Mouse (Mus musculus): ENCODE data around the gene Manbal.

Gene Manbal

DNA sequence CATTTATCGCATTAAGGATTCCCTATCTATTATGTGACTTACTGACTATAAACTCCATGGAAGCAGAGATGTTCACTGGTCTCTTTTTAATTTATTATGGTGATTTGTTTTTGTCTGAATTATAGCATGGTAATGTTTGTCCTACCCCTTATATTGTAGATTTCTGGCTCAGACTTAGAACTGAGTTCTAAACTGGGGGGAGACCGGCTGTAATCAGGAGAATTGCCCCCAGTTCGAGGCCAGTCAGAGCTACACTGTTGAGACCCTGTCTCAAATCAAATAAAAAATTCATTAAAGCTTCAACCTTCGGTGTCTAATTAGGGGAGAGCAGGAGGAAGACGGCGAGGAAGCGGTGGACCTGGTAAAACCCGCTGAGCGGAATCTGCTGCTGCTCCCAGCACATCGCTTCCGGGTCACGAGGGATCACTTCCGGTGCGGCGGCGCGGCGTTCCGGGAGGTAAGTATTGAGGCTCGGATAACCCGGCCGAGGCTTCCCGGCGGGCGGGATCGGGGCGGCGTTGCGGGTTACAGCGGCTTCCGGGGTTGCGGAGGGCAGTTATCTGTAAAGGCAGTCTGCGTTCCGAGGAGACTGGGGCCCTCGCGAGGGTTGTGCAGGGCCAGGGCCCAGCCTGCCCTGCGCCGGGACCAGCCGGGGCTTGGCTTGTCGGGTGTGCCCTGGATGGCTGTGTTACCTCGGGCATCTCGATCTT is at the start of gene Manbal:
Manbal (plus strand) TSS at position 411 of the 710 bp plus-strand sequence.
- peak; percentile 90 to 95 for DNase-seq (ENCODE audit: low spot score in 2 of 2)

DNA sequence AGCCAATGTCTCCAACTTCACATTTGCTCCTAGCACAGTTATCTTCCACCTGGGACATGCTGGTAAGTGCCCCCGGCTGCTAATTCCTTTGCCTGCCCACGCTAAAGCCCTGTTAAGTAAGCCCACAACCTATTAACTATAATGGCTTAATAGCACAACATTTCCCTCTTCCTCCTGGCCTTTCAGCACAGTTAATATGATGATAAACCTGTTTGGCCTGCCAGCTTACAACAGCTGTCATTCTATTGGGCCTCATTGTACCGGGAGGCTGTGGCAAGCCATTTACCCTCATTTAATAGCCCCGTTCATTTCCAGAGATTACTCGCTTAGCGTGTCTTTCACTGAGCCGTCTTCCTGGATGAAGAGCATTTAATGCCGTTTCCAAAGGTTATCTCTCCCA is 47.3 kb upstream of the Manbal start:
- no peak for DNase-seq (ENCODE audit: low spot score in 2 of 2)

DNA sequence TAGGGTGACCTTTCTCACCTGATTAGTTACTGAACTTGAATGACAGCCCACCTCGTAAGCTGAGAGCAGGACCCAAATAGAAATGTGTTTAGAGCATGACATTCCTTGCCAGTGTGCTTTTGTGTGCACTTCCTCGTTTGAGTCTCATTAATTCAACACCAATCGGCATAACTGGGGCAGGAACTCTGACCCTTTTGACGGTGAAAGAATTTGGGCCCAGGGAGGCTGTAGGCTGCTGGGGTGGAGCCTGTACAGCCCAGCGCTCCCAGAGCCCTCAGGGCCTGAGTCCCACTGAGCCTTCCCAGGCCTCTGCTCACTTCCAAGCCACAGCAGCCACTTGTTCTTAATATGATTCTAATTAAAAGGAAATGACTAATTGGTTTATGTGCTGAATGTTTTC is 46.5 kb upstream of the Manbal start:
- DNase-seq (ENCODE audit: low spot score in 2 of 2) = no peak

DNA sequence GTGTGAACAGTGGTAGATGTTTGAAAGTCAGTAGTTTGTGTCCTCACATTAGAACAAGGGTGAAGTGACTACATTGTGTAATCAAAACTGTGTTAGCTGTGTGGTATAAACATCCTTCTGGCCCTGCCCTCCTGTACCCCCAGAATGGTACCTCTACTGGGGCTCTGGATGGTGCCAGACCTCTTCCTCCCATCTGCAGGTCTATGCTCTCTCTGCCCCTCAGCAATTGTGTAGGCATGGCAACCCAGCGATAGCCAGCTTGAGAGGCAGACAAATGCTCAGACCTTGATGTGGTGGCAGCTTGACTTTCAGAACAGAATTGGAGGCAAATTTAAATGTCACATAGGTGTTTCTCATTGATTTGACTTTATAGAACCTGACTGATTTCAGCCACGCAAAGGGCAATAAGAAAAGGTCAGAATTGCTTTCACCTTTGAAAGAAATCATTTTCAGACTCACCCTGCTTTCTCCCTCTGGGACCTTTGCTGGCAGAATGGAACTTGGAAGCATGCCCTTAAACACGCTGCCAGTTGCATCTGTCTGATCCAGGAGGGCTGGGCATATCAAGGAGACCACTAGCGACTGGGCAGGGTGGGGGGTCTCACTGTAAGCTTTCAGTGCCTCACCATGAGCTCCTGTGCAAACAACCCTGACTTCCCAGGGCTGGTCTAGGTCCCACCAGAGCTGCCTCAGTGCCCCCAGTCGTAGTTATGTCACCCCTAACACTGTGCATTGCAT is 45.2 kb upstream of the Manbal start:
- DNase-seq (ENCODE audit: low spot score in 2 of 2) = no peak

DNA sequence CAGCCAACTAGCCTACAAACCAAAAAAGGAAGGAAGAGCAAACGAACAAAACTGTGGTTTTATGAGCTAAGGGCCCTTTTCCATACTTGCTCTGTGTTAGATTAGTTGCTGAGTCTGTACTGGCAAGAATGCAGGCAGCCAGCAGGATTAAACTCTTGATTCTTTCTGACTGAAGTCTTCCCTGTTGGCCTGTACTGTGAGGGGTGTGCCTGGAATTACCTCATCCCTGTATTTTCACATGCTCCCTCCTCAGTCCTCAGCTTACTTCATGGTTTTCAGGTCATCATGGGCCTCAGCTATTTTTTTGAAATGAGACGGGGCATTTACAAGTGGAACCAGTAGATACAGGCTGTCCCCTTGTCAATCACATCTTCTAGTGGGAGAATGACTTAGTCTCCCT is 42.2 kb upstream of the Manbal start:
- DNase-seq (ENCODE audit: low spot score in 2 of 2) = peak in 1 of 2 experiments; percentile 40

DNA sequence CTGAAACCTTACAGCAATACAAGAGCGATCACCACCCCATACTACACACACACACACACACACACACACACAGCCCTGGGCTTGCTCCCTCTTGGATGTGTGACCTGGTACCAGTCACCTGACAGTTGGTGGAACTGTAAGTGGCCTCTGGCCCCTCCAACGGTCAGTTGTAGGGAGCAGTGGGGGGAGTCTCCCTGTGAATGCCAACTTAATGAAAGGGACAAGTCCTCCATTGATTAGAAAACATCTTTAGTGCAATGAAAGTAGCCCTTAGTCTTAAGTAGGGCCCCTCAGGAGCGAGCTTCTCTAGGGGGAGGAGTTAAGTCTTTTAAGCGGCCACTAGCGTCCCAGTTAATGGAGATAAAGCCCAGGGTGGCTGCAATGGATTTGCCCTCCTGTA is 39.3 kb upstream of the Manbal start:
- no peak for DNase-seq (ENCODE audit: low spot score in 2 of 2)

DNA sequence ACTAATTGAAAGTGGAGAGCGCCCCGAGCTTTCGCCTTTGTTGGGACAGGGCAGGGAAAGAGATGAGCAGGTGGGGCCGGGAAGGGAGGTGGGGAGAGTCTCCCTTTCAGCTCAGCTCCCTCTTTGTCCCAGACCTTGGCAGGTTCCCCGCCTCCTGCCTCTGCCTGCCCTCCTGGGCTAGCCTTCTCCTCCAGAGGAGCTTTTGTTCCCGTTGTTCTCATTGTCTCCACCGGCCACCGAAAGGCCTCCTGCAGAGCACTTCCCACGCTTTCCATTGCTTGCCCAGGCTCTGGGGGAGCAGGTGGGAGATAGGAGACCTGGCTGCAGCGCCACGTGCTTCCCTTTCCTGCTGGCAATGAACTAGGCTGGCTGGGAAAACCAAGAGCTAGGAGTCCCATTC is 38.8 kb upstream of the Manbal start:
- no peak for DNase-seq (ENCODE audit: low spot score in 2 of 2)

DNA sequence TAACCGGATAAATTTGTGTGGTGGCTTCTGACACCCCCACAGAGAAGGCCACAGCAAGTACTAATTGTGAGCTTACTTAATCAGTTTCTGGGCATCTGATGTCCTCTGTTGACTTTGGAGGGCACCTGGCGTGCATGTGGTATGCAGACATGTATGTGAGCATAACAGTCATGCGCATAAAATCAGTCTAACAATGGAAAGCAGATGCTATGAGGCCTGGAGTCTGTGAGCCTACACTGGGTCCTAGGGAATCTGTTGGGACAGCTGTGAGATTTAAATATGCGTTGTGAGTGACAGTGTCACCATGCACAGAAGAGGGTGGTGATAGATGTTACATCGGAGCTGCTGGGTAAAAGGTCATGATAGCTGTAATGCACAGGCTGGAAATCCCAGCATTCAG is 35.3 kb upstream of the Manbal start:
- DNase-seq (ENCODE audit: low spot score in 2 of 2) = no peak

DNA sequence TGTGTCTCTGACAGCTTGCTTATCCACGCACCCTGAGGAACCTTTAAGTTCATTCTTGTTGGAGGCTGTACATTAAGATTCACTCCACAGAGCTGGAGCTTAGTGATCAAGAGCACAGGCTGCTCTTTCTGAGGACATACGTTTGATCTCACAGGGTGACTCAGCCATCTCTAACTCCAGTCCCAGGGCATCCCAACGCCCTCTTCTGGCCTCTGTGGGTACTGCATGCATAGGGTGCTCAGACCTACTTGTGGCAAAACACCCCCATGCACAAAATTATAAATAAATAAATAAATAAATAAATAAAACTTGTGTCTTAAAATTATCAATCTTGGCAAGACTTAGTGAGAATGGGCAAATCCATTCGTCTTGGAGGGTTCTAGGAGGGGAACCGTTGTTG is 28.7 kb upstream of the Manbal start:
- peak; percentile 47 to 49 for DNase-seq (ENCODE audit: low spot score in 2 of 2)

DNA sequence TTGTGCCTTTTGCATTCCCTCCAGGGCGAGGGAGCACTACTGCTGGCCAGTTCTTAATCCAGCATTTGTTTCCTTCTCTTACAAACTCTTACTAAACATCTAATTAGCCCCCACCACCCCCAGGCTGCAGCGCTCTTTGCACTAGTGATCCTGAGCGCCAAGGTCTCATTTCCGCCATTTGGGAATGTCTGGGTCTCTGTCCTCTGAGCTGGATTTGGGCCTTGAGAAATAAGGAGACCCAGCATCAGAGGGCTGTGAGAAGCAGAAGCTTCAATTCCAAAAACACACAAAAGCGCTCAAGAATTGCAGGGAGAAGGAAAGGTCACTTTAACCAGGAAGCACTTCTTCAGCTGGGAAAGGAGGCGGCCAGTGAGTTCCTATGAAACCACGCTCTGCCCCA is 27.9 kb upstream of the Manbal start:
- DNase-seq (ENCODE audit: low spot score in 2 of 2) = no peak

DNA sequence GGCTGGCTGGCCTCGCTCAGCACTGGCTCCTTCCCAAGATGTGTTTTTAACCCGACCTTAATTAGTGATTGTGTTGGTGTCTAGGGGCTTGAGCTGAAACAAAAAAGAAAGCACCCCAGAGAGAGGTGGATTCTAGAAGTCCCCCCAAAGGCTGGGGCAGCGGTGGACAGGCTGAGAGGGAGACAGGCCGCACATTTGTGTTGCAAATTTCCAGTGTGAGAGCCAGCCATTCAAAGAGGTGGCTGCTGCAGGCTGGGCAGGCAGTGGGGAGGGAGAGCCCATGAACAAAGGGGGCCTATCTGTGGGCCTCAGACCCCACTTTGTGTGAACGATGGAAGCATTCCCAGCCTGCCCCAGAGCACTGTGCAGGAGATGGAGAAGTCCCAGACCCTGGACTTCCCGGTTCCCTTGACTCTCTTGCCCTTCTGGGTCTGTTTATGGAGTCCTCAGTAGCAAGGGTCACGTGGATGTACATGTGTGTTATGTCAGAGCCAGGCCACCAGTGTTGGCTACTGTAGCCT is 27.1 kb upstream of the Manbal start:
- DNase-seq (ENCODE audit: low spot score in 2 of 2) = no peak

DNA sequence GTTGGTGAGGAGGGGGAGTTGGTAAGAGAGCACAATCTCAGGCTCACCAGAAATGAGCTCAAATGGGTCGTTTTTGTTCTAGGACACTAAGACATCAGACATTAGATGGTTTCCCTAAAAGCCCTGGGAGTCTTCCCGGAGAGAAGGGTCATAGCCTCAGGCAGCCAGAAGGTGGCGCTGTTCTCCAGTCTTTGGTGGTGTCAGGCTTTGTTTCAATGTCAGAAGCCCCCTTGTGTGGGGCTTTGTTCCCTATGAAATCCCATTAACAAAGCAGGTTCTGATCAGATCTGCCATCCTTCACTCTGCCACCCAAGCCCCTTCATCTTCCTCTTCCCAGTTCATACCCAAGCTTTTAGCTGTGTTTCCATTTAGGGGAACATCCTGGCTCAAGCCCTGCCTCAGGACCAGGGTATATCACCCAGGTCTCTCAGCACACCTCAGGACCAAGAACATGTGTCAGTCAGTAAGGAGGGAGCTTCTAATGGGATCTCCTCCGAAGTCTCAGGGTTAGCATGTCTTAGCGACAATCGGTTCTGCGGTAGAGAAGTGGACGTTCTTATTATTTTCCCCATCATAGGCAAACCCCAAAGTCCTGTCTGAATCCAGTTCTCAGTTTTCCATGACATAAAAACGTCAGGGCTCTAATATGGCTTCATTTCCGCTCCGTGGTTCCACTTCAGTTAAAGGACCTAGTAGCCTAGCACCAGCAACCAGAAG is 25.7 kb upstream of the Manbal start:
- peak; percentile 45 to 61 for DNase-seq (ENCODE audit: low spot score in 2 of 2)

DNA sequence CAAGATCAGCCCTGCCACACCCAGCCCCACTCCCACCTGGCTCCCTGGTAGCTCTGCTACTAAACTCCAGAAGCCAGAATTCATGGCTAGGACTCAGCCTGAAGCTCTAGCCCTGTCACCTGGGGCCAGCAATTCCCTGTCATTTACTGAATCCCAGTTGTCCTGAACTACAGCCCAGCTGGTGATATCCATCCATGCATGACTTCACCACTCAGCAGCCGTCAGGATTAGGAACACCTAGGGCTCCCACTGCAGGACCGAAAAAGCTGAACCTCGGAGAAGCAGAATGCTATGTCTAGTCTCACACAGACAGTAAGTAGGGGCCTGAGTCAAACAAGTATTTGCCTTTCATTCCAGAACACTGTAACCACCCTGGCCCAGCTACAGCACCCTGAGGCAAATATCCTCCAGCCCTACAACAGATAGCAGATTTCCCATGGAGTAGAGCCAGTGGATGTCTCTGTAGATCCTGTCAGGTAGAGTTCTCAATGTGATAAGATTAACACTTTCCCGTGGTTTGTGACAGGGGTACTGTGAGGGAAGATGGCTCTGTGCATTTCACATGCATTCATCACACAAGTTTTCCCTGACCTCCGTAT is 25.0 kb upstream of the Manbal start:
- DNase-seq (ENCODE audit: low spot score in 2 of 2) = no peak

DNA sequence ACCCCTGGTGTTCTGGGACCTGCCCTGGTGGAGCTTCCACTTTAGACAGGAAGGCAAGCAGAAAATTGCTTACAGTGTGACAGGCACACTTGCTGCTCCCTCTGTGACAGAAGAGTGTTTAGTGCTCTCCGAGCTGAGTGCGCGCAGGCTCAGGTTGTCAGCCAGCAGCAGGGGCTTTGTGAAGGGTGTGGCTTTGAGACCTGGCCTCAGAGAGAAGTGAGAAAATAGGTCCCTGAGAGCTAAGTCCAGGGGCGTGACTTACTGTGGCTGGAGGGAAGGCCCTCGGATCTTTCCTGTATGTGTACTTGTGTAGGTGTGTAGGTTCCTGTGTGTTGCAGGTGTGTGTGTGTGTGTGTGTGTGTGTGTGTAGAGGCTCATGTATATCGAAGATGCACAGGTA is 24.1 kb upstream of the Manbal start:
- no peak for DNase-seq (ENCODE audit: low spot score in 2 of 2)

DNA sequence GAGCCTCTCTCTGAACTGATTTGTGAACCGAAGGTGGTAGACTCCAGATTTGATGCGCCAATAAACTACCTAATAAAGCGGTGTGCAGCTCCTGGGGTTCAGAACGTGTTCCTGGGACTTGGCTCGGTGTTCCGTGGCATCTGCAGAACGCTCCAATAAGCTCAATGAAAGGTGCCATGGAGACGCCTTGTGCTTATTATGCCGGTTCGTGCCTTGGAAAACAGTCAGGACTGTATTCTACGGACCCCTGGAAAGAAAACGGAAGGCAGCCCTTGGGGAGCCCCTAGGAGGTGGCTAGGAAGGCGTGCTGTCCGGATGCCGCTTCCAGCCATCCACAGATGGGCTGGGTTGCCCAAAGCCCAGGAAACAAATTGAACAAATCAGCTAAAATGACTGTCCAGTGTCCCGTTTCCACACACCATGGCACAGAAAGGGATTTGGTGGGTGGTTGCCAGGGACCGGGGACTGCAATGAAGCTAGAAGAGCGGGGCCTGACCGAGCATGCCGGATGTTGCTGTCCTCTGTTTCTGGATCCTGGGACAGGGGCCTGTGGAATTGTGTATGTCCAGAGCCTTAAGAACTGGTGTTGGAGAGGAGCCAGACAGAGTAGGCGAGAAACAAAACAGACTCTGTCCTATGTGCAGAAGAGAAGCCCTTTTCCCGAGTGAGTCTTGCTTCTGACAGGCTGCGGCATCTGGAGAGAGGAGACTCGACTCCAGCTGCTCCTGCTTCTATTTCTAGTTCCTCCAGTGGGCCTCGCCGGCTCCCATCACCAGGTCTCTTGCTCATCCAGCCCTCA is 19.8 kb upstream of the Manbal start, which contains the start of gene Ghrh:
Ghrh (minus strand) TSS at position 146 of the 799 bp plus-strand sequence.
- DNase-seq (ENCODE audit: low spot score in 2 of 2) = no peak

DNA sequence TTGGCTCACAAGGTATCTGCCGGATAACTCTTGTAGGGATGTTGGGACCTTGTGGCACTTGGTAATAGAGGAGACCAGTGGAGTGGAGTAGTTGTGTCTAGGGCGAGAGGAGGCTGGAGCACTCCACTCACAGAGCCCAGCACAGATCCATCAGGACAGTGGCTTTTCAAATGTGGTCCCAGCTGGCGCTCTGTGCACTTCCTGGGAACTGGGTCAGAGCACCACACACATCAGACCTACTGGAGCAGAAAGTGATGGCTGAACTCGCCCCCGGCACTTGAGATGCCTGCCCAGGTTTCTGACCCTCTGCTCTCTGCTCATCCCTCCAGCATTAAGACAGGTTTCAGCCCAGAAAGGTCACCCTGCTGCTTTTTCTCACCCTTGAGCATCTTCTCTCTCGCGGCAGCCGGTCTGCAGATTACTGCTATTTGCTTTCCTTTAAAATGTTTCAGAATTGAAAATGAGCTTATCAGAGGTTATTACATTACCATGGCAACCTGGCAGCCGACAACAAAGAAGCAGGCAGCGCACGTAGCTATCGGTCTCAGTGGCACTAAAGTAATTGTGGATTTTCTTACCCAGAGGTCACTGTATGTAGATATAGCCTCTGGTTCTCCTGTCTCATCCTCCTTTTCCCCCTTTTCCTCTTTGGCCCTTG is 18.1 kb upstream of the Manbal start:
- no peak for DNase-seq (ENCODE audit: low spot score in 2 of 2)

DNA sequence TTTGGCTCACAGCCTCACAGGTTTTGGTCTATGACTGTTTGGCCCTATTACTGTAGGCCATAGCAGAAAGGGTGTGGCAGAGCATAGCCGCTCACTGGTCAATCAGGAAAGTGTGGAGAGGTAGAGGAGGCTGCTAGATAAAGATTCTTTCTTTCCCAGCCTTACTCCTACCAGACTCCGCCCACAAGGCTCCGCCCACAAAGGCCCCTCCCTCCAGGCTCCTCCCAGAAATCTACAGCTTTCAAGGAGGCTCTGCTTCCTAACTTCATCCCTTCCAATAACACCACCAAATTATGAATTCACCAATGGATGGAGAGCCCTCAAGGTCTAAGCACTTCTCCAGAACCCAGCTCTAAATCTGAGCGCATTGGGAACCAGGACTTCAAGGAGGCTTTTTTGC is 14.2 kb upstream of the Manbal start:
- no peak for DNase-seq (ENCODE audit: low spot score in 2 of 2)

DNA sequence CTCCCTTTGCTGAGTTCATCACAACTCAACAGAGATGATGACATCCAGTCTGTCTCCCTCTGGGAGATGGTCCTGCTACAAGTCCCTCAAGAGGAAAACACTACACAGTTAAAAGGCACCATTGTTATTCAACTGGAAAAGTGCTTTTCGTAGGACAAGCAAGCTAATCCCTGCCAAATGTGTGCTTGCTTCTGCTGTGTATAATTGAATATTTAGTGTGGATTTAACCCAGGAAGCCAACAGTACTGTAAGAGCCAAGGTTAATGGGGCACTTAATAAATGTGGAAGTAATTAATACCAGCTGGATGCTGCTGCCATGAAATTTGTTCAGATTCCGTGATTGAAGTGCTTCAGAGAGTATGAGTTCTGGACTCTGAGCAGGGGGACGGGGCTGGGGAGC is 13.3 kb upstream of the Manbal start:
- DNase-seq (ENCODE audit: low spot score in 2 of 2) = no peak

DNA sequence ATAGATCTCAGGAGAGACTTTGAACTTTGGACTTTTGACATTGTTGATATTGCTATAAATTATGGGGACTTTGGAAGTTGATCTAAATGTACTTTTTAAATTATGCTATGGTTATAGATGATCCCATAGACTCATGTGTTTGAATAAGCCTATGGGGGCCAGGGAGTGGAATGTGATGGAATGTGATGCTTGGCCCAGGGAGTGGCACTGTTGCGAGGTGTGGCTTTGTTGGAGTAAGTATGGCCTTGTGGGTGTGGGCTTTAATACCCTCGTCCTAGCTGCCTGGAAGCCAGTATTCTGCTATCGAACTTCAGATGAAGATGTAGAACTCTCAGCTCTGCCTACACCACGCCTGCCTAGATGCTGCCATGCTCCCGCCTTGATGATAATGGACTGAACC is 7.4 kb upstream of the Manbal start:
- DNase-seq (ENCODE audit: low spot score in 2 of 2) = no peak

DNA sequence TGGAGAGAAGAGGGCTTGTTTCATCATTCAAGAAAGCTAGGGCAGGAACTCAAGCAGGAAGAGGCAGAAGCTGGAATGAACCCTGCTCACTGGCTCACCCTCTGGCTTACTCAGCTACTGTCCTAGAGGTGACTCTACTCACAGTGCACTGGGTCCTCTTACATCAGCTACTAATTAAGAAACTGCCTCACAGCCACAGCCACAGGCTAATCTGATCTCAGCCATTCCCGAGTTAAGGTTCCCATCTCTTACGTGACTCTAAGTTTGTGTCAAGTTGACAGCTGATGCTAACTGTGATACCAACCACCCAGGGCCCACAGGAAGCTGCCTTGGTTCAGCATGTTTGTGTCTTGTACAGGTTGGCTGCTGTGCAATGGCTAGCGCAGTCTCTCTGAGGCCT is 4.4 kb upstream of the Manbal start:
- DNase-seq (ENCODE audit: low spot score in 2 of 2) = no peak

DNA sequence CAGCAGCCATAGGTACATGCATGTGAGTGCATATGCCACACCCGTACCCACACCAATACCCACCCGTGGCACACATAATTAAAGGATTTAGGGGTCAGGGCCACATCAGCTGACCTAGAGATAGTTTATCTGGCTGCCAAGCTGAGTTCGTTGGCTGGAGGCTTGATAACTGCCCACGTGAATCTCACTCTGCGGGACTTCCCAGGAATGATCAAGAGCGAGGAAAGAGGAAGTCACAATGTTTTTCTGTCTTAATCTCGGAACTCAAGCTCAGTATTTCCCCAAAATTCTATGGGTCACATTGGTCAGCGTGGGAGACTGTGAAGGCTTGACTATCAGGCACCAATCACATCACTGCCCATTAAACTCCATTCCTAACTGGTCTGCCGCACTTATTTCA is 632 bp upstream of the Manbal start:
- no peak for DNase-seq (ENCODE audit: low spot score in 2 of 2)
